Mouse (Mus musculus) kidney, adult 2 months (tissue): ENCODE data around the gene Haghl.

ENCODE experiments used
- CTCF ChIP-seq: fragments of 200-500 bp; conservative IDR thresholded peaks from 2 replicates; pipeline ENCODE4 v1.5.1; 2011; ENCODE audit warnings: low read depth, mild to moderate bottlenecking, control low read depth, low read length, moderate library complexity, mixed read lengths; ENCODE audit not compliant: insufficient read depth, insufficient read length
- POLR2A ChIP-seq: fragments of 200-500 bp; IDR thresholded peaks from one replicate; pipeline ENCODE4 v1.6.1; 2011; ENCODE audit warnings: low read depth, low read length, control low read depth

DNA sequence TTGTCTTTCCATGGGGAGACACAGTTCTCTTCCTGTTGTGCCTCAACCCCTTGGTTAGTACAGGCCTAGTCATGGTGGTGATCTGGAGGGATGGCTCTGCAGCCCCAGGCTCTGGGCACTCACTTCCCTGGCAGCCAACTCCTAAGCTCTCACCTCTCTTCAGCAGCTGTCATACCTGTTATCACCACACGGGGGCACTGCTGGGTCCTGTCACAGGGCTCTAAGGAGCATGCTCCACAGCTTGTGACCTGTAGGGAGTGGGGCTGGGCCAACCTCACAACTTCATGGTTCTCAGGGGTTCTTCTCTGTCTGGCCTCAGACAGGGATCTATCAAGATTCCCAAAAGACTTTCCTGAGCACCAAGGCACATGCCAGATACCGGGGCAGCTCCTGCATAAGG, 53.4 kb downstream of the Haghl start:
- TF ChIP-seq CTCF = peak; percentile 93
- no peak for TF ChIP-seq POLR2A
